Mouse (Mus musculus) kidney, embryonic 15.5 days (tissue): ENCODE data around the gene Psap. TPM values are rescaled to one million over a fixed set of nuclear protein-coding genes. Genes with fewer than 3 reads are reported as not detected.

Experiments
- ATAC-seq: fragments of 200-750 bp; cut with Nextera tagmentation; replicated peaks from 2 replicates; pipeline ENCODE4 v1.8.0; 2017; ENCODE audit warnings: moderate TSS enrichment; ENCODE audit not compliant: low FRiP score
- H3K27ac ChIP-seq: fragments of 300-500 bp; sonication (generic); 2 replicates; pipeline ENCODE4 v1.5.1; 2015; ENCODE audit warnings: mild to moderate bottlenecking, inconsistent platforms
- H3K27me3 ChIP-seq: fragments of 300-500 bp; sonication (generic); 2 replicates; pipeline ENCODE4 v1.6.1; 2015; ENCODE audit warnings: inconsistent platforms
- H3K36me3 ChIP-seq: fragments of 300-500 bp; sonication (generic); 2 replicates; pipeline ENCODE4 v1.6.1; 2015; ENCODE audit warnings: inconsistent platforms
- H3K4me1 ChIP-seq: fragments of 300-500 bp; sonication (generic); 2 replicates; pipeline ENCODE4 v1.6.1; 2015; ENCODE audit warnings: inconsistent platforms
- H3K4me2 ChIP-seq: fragments of 300-500 bp; sonication (generic); 2 replicates; pipeline ENCODE4 v1.6.1; 2015; ENCODE audit warnings: moderate library complexity, mild to moderate bottlenecking, inconsistent platforms
- H3K4me3 ChIP-seq: fragments of 300-500 bp; sonication (generic); replicated peaks from 2 replicates; pipeline ENCODE4 v1.5.1; 2015; ENCODE audit warnings: mild to moderate bottlenecking, inconsistent platforms
- H3K9ac ChIP-seq: fragments of 300-500 bp; sonication (generic); 2 replicates; pipeline ENCODE4 v1.6.1; 2015; ENCODE audit warnings: mild to moderate bottlenecking, inconsistent platforms
- H3K9me3 ChIP-seq: fragments of 300-500 bp; sonication (generic); replicated peaks from 2 replicates; pipeline ENCODE4 v1.6.1; 2016; ENCODE audit warnings: inconsistent platforms
- WGBS: fragments of 180-500 bp; shearing (Covaris S2); methylation state at CpG from one replicate; pipeline ENCODE4 v1.1.7; 2015; ENCODE audit warnings: mixed read lengths; 5-methylcytosine and 5-hydroxymethylcytosine counted together
- polyA plus RNA-seq: library from polyadenylated mRNA; unstranded; fragments of >200 nt; fragmentation: Nextera tagmentation; extraction: Ambion mirVana; gene quantifications from 2 replicates; pipeline ENCODE4 v1.2.1, GENCODE M21; 2015

Gene Psap
- polyA plus RNA-seq, 1 experiment from 2014 or later: 132 TPM

GRCm38 (mm10) chr10:60282116-60283014 lies 4.9 kb downstream of the Psap start:
- no peaks in the 10 kb centered on the region for H3K36me3 ChIP-seq
- no peak overlapping the region for H3K9ac ChIP-seq
- no peak overlapping the region for H3K4me2 ChIP-seq
- H3K4me1 ChIP-seq: peaks cover 66% of the 10 kb centered on the region
- 83% methylated on average over 10 of the region's 10 CpGs for WGBS
- H3K4me3 ChIP-seq: no peak overlapping the region
- no peaks in the 10 kb centered on the region for H3K27me3 ChIP-seq
- no peaks in the 10 kb centered on the region for H3K9me3 ChIP-seq
- no peak overlapping the region for H3K27ac ChIP-seq
- no peak for ATAC-seq

- Histone ChIP-seq H3K9me3 (no peaks in the 10 kb centered on the region), H3K4me1 (peaks cover 61% of the 10 kb centered on the region), H3K4me3 (no peak overlapping the region), H3K9ac (no peak overlapping the region), H3K4me2 (no peak overlapping the region), H3K27me3 (no peaks in the 10 kb centered on the region), H3K36me3 (no peaks in the 10 kb centered on the region), H3K27ac (no peak overlapping the region)
- no peak for ATAC-seq
- 76% methylated on average over 6 of the region's 6 CpGs for WGBS
Observed at GRCm38 (mm10) chr10:60284248-60284647, 6.8 kb downstream of the Psap start.

DNA sequence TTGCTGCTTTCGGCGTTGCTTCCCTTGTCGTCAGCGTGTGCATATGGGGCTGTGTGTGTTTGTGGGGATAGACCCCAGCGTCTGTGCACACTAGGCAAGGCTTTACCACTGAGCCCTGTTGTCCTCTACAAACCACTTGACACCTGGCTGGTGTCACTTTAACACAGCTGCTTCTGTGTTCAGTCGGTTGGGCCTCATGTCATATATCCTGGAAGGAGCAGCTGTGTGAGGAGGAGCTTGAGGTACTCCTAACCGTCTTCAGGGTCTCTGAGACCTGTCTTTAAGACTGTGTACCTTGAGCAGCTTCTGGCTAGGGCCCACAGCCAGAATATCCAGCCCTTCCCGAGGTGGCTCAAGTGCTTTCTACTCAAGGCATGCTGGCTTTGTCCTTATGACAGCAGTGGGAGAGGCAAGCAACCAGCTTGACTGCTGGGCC lies 7.3 kb downstream of the Psap start:
- no peak overlapping the region for H3K9ac ChIP-seq
- H3K4me2 ChIP-seq: peak overlapping the region; percentile 7; the same call in 1 of the 2 replicates
- H3K27me3 ChIP-seq: no peaks in the 10 kb centered on the region
- H3K36me3 ChIP-seq: no peaks in the 10 kb centered on the region
- ATAC-seq: no peak; the same call in 1 of the 2 replicates
- H3K4me1 ChIP-seq: peaks cover 60% of the 10 kb centered on the region
- no peaks in the 10 kb centered on the region for H3K9me3 ChIP-seq
- WGBS: 31% methylated on average over 8 of the region's 8 CpGs
- H3K4me3 ChIP-seq: no peak overlapping the region
- peak overlapping the region; percentile 47; the same call in 1 of the 2 replicates for H3K27ac ChIP-seq

GRCm38 (mm10) chr10:60285183-60285582 lies 7.8 kb downstream of the Psap start:
- Histone ChIP-seq H3K4me2 (peak overlapping the region; percentile 17; the same call in 1 of the 2 replicates), H3K36me3 (no peaks in the 10 kb centered on the region), H3K27ac (peak overlapping the region; percentile 47), H3K9ac (no peak overlapping the region), H3K9me3 (no peaks in the 10 kb centered on the region), H3K4me3 (no peak overlapping the region), H3K4me1 (peaks cover 60% of the 10 kb centered on the region), H3K27me3 (no peaks in the 10 kb centered on the region)
- 47% methylated on average over 8 of the region's 8 CpGs for WGBS
- 0 out of 2 replicates have a peak, but pooled peaks have one; percentile 5 for ATAC-seq

DNA sequence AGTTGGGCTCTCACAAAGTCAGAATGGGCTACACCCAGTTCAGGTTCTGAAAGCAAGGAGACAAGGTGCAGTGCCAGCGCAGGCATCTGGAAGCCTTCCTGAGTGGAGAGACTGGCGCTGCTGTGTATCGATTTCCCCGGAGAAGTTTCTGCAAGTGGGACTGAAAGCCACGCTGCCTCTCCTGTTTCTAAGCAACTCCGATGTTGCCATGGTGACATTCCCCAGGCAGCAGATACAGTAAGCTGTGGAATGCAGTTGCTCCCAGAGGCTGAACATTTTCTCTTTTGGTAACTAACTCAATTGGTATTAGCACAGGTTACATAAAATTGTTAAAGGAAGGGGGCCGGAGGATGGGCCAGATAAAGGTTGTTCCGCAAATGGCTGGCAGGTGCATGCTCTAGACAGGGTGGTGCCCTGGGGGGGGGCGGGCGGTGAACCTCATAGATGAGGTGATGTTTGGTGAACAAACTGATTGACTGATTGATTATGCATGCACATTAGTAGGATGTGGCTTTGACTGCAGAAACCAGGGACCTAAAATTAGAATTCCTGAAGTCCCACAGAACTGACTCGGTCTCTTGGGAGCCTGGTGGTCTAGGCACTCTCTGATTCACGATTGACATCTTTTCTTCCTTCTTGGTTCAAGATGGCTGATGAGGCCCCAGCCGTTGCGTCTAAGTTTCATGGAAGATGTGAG lies 8.4 kb downstream of the Psap start:
- H3K27me3 ChIP-seq: no peaks in the 10 kb centered on the region
- peak; percentile 37; the same call in 1 of the 2 replicates for ATAC-seq
- H3K4me3 ChIP-seq: no peak overlapping the region
- H3K4me2 ChIP-seq: peak overlapping the region; percentile 17; the same call in 1 of the 2 replicates
- H3K27ac ChIP-seq: peak overlapping the region; percentile 47
- H3K9ac ChIP-seq: no peak overlapping the region
- peaks cover 62% of the 10 kb centered on the region for H3K4me1 ChIP-seq
- 54% methylated on average over 14 of the region's 14 CpGs for WGBS
- H3K9me3 ChIP-seq: no peaks in the 10 kb centered on the region
- H3K36me3 ChIP-seq: no peaks in the 10 kb centered on the region

- ATAC-seq: no peak
- H3K9ac ChIP-seq: no peak overlapping the region
- no peaks in the 10 kb centered on the region for H3K27me3 ChIP-seq
- WGBS: 93% methylated on average over 7 of the region's 7 CpGs
- peaks cover 69% of the 10 kb centered on the region for H3K4me1 ChIP-seq
- H3K27ac ChIP-seq: no peak overlapping the region
- H3K4me3 ChIP-seq: no peak overlapping the region
- no peaks in the 10 kb centered on the region for H3K36me3 ChIP-seq
- H3K4me2 ChIP-seq: no peak overlapping the region
- no peaks in the 10 kb centered on the region for H3K9me3 ChIP-seq
Observed at GRCm38 (mm10) chr10:60286546-60286945, 9.1 kb downstream of the Psap start.

- Histone ChIP-seq H3K4me2 (no peak overlapping the region), H3K36me3 (peaks cover under 1% of the 10 kb centered on the region; the same call in 1 of the 2 replicates), H3K4me1 (peaks cover 67% of the 10 kb centered on the region), H3K27ac (no peak overlapping the region), H3K9ac (no peak overlapping the region), H3K4me3 (no peak overlapping the region), H3K9me3 (no peaks in the 10 kb centered on the region), H3K27me3 (no peaks in the 10 kb centered on the region)
- no peak for ATAC-seq
- WGBS: 74% methylated on average over 4 of the region's 4 CpGs
Observed at GRCm38 (mm10) chr10:60287161-60287560, 9.7 kb downstream of the Psap start.

DNA sequence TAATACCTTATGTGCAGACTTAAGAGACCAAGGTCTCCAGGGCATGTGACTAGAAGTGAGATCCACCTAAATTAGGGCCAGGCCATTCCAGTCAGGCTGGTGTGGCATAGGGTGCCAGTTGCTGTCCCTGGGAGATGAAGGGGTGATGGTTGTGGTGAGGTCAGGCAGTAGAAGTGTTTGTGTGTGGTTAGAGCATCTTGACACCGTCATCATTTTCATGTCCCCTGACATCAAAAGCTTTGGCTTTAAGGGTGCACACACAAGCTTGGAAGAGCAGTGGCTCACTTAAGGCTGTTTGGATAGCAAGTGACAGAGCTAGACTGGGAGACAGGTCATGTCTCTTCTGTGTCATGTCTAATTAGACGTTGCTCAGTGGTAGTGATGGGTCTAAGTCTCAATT lies 10.3 kb downstream of the Psap start:
- WGBS: 66% methylated on average over 2 of the region's 2 CpGs
- H3K9me3 ChIP-seq: no peaks in the 10 kb centered on the region
- no peak overlapping the region for H3K9ac ChIP-seq
- H3K27ac ChIP-seq: no peak overlapping the region
- H3K4me2 ChIP-seq: no peak overlapping the region
- H3K27me3 ChIP-seq: no peaks in the 10 kb centered on the region
- no peak for ATAC-seq
- H3K4me3 ChIP-seq: no peak overlapping the region
- peaks cover 62% of the 10 kb centered on the region for H3K4me1 ChIP-seq
- H3K36me3 ChIP-seq: peaks cover 6% of the 10 kb centered on the region

GRCm38 (mm10) chr10:60289216-60289615 lies 11.8 kb downstream of the Psap start:
- H3K4me3 ChIP-seq: no peak overlapping the region
- ATAC-seq: no peak
- H3K4me1 ChIP-seq: peaks cover 60% of the 10 kb centered on the region
- no peak overlapping the region for H3K27ac ChIP-seq
- H3K4me2 ChIP-seq: no peak overlapping the region
- H3K9ac ChIP-seq: no peak overlapping the region
- 75% methylated on average over 8 of the region's 8 CpGs for WGBS
- no peaks in the 10 kb centered on the region for H3K27me3 ChIP-seq
- no peaks in the 10 kb centered on the region for H3K9me3 ChIP-seq
- H3K36me3 ChIP-seq: peaks cover 21% of the 10 kb centered on the region

GRCm38 (mm10) chr10:60290026-60290738 lies 12.8 kb downstream of the Psap start:
- 34% methylated on average over 7 of the region's 7 CpGs for WGBS
- Histone ChIP-seq H3K9ac (no peak overlapping the region), H3K9me3 (no peaks in the 10 kb centered on the region), H3K27ac (peak overlapping the region; percentile 7; the same call in 1 of the 2 replicates), H3K27me3 (no peaks in the 10 kb centered on the region), H3K4me2 (no peak overlapping the region), H3K36me3 (peaks cover 30% of the 10 kb centered on the region), H3K4me3 (no peak overlapping the region), H3K4me1 (peaks cover 51% of the 10 kb centered on the region)
- ATAC-seq: no peak

- ATAC-seq: peak; percentile 55
- 75% methylated on average over 8 of the region's 8 CpGs for WGBS
- no peaks in the 10 kb centered on the region for H3K9me3 ChIP-seq
- no peak overlapping the region for H3K4me3 ChIP-seq
- peaks cover 36% of the 10 kb centered on the region for H3K36me3 ChIP-seq
- peaks cover 45% of the 10 kb centered on the region for H3K4me1 ChIP-seq
- no peak overlapping the region for H3K4me2 ChIP-seq
- H3K27ac ChIP-seq: peak overlapping the region; percentile 7; the same call in 1 of the 2 replicates
- no peak overlapping the region for H3K9ac ChIP-seq
- H3K27me3 ChIP-seq: no peaks in the 10 kb centered on the region
Observed at GRCm38 (mm10) chr10:60290739-60291110, 13.3 kb downstream of the Psap start.
